Mouse (Mus musculus): ENCODE data around the gene Aaed1.
"Not testable (repeated sequence)": the region's sequence is repeated elsewhere in the genome, so short reads cannot be mapped to it uniquely, and the experiment has no call there.

The Aaed1 gene

GRCm38 (mm10) chr13:64306078-64306477 is 6.4 kb downstream of the Aaed1 start:
- peak; percentile 65 for DNase-seq

- DNase-seq, result no peak
Observed at GRCm38 (mm10) chr13:64299069-64299468, 13.4 kb downstream of the Aaed1 start.

- no peak for DNase-seq
Observed at GRCm38 (mm10) chr13:64286791-64287190, 25.7 kb downstream of the Aaed1 start.

GRCm38 (mm10) chr13:64286321-64286720 is 26.2 kb downstream of the Aaed1 start:
- DNase-seq, result no peak

- no peak for DNase-seq
Observed at GRCm38 (mm10) chr13:64284676-64285075, 27.8 kb downstream of the Aaed1 start.

GRCm38 (mm10) chr13:64280940-64281339 is 31.6 kb downstream of the Aaed1 start:
- no peak for DNase-seq

- DNase-seq, result no peak
Observed at GRCm38 (mm10) chr13:64275754-64276127, 36.8 kb downstream of the Aaed1 start.

GRCm38 (mm10) chr13:64274879-64275753 is 37.4 kb downstream of the Aaed1 start, which contains the start of gene Cdc14b:
Gene Cdc14b, minus strand, starts transcription at chr13:64275290.
- peak; percentile 84 for DNase-seq

- no peak for DNase-seq
Observed at GRCm38 (mm10) chr13:64273891-64274844, 38.3 kb downstream of the Aaed1 start.

- no peak for DNase-seq
Observed at GRCm38 (mm10) chr13:64273352-64273751, 39.2 kb downstream of the Aaed1 start.

GRCm38 (mm10) chr13:64268384-64268783 is 44.1 kb downstream of the Aaed1 start:
- no peak for DNase-seq

GRCm38 (mm10) chr13:64267151-64267550 is 45.4 kb downstream of the Aaed1 start:
- no peak for DNase-seq

- DNase-seq, result no peak
Observed at GRCm38 (mm10) chr13:64264586-64264985, 47.9 kb downstream of the Aaed1 start.

GRCm38 (mm10) chr13:64259903-64260302 is 52.6 kb downstream of the Aaed1 start:
- DNase-seq, result no peak

GRCm38 (mm10) chr13:64258516-64258821 is 54.0 kb downstream of the Aaed1 start:
- DNase-seq, result no peak

GRCm38 (mm10) chr13:64257814-64258515 is 54.5 kb downstream of the Aaed1 start:
- no peak for DNase-seq

GRCm38 (mm10) chr13:64257010-64257813 is 55.3 kb downstream of the Aaed1 start:
- peak; percentile 48 for DNase-seq

GRCm38 (mm10) chr13:64254185-64254584 is 58.3 kb downstream of the Aaed1 start:
- not testable (repeated sequence) for DNase-seq

GRCm38 (mm10) chr13:64253697-64254096 is 58.8 kb downstream of the Aaed1 start:
- DNase-seq, result no peak

- DNase-seq, result peak; percentile 60
Observed at GRCm38 (mm10) chr13:64252147-64252546, 60.4 kb downstream of the Aaed1 start.

GRCm38 (mm10) chr13:64250363-64250762 is 62.1 kb downstream of the Aaed1 start:
- DNase-seq, result peak; percentile 70
